Mouse (Mus musculus): ENCODE results near the gene Dennd2a. TPM values are rescaled to one million over a fixed set of nuclear protein-coding genes. Genes with fewer than 3 reads are reported as not detected.

Dennd2a gene
- total RNA-seq (2023) = not detected

GRCm38 (mm10) chr6:39557723-39558261 is at the start of gene Dennd2a:
TSS of gene Dennd2a (minus strand) at chr6:39557867.

GRCm38 (mm10) chr6:39592401-39593214 is 34.9 kb upstream of the Dennd2a start, which contains the start of gene Ndufb2:
TSS of gene Ndufb2 (plus strand) at chr6:39592574.

GRCm38 (mm10) chr6:39585517-39585916 is 27.9 kb upstream of the Dennd2a start, which contains the start of gene Gm42420:
TSS of gene Gm42420 (plus strand) at chr6:39585753.

GRCm38 (mm10) chr6:39573791-39574554 is 16.3 kb upstream of the Dennd2a start, which contains the start of gene Adck2:
TSS of gene Adck2 (plus strand) at chr6:39573873.

GRCm38 (mm10) chr6:39419851-39420721 is 137.6 kb downstream of the Dennd2a start, which contains the start of gene Mkrn1:
TSS of gene Mkrn1 (minus strand) at chr6:39420462.

Other genes starting within 250 kb of the Dennd2a start
- 10 to 100 TPM; 77.8 to 94.0 TPM for gene Slc37a3, start 180.2 kb downstream of the Dennd2a start, total RNA-seq (2023)
- gene Rab19, start 176.7 kb downstream of the Dennd2a start, total RNA-seq (2023) = 1 to 10 TPM; 8.3 to 10.0 TPM
- gene Mkrn1, start 137.4 kb downstream of the Dennd2a start, total RNA-seq (2023) = 100 to 1,000 TPM in 1 of 2 experiments, 10 to 100 TPM in 1; 92.6 to 114 TPM
- 10 to 100 TPM; 36.2 to 39.5 TPM for gene Adck2, start 16.0 kb upstream of the Dennd2a start, total RNA-seq (2023)
- gene Gm42420, start 27.9 kb upstream of the Dennd2a start, total RNA-seq (2023) = not detected
- gene Ndufb2, start 34.7 kb upstream of the Dennd2a start, total RNA-seq (2023) = 10 to 100 TPM; 47.9 to 56.6 TPM
- gene Braf, start 167.6 kb upstream of the Dennd2a start, total RNA-seq (2023) = 10 to 100 TPM; 29.1 to 33.2 TPM